Mouse (Mus musculus) ES-Bruce4 (cell line): Measurements from ENCODE around the gene Trmo. TPM values are rescaled to one million over a fixed set of nuclear protein-coding genes. Genes with fewer than 3 reads are reported as not detected.
A peak's percentile ranks its signal among the peaks of the same experiment; 100 is the strongest.

Source experiments
- H3K27ac ChIP-seq: 2 replicates; pipeline ENCODE4 v1.5.1; 2012; ENCODE audit warnings: low read length, inconsistent platforms; ENCODE audit not compliant: insufficient read depth
- H3K27me3 ChIP-seq: 2 replicates; pipeline ENCODE4 v1.6.1; 2012; ENCODE audit warnings: mild to moderate bottlenecking, low read length, inconsistent platforms; ENCODE audit not compliant: control insufficient read depth, poor library complexity, insufficient read depth, severe bottlenecking
- H3K36me3 ChIP-seq: 2 replicates; pipeline ENCODE4 v1.6.1; 2012; ENCODE audit warnings: inconsistent platforms, mild to moderate bottlenecking, low read length, moderate library complexity; ENCODE audit not compliant: control insufficient read depth, poor library complexity, insufficient read depth, severe bottlenecking
- H3K4me1 ChIP-seq: one replicate; pipeline ENCODE4 v1.8.1; 2011; ENCODE audit warnings: low read length; ENCODE audit not compliant: control insufficient read depth, insufficient read depth
- H3K4me3 ChIP-seq: 2 replicates; pipeline ENCODE4 v1.5.1; 2011; ENCODE audit warnings: low read depth, mild to moderate bottlenecking, low read length
- H3K9ac ChIP-seq: 2 replicates; pipeline ENCODE4 v1.6.1; 2012; ENCODE audit warnings: low read depth, mild to moderate bottlenecking, inconsistent platforms; ENCODE audit not compliant: poor library complexity, severe bottlenecking
- H3K9me3 ChIP-seq: replicated peaks from 2 replicates; pipeline ENCODE4 v1.6.1; 2012; ENCODE audit warnings: mild to moderate bottlenecking, low read length, inconsistent platforms; ENCODE audit not compliant: control insufficient read depth, poor library complexity, insufficient read depth, severe bottlenecking
- CTCF ChIP-seq: IDR thresholded peaks from one replicate; pipeline ENCODE4 v1.8.1; 2011; ENCODE audit warnings: low read depth, low read length
- EP300 ChIP-seq: IDR thresholded peaks from 2 replicates; pipeline ENCODE4 v1.6.1; 2011; ENCODE audit warnings: low read depth, low read length; ENCODE audit not compliant: insufficient read depth
- POLR2A ChIP-seq: IDR thresholded peaks from one replicate; pipeline ENCODE4 v1.8.1; 2011; ENCODE audit warnings: low read length; ENCODE audit not compliant: insufficient read depth
- polyA plus RNA-seq: library from polyadenylated mRNA; stranded (reverse); fragments of >200 nt; gene quantifications from 2 replicates; pipeline ENCODE4 v1.2.4, GENCODE M21; 2011; ENCODE audit warnings: low read depth; ENCODE audit not compliant: missing spikeins, insufficient read depth, insufficient read length

Trmo gene
- polyA plus RNA-seq, 1 experiment: 10.1 TPM

- no peaks in the 10 kb centered on the region for H3K27me3 ChIP-seq
- no peak overlapping the region for H3K9ac ChIP-seq
- H3K9me3 ChIP-seq: no peaks in the 10 kb centered on the region
- no peaks in the 10 kb centered on the region for H3K4me1 ChIP-seq
- no peak for TF ChIP-seq CTCF
- TF ChIP-seq EP300: no peak
- no peak for TF ChIP-seq POLR2A
- no peak overlapping the region for H3K27ac ChIP-seq
- no peak overlapping the region for H3K4me3 ChIP-seq
- H3K36me3 ChIP-seq: no peaks in the 10 kb centered on the region
Observed at GRCm38 (mm10) chr4:46398839-46399238, 9.6 kb upstream of the Trmo start.

- Histone ChIP-seq H3K27ac (no peak overlapping the region), H3K9me3 (no peaks in the 10 kb centered on the region)
Observed at GRCm38 (mm10) chr4:46395736-46396135, 6.5 kb upstream of the Trmo start.

GRCm38 (mm10) chr4:46394388-46394787, 5.2 kb upstream of the Trmo start:
- H3K9ac ChIP-seq: no peak overlapping the region
- no peak overlapping the region for H3K27ac ChIP-seq
- no peaks in the 10 kb centered on the region for H3K9me3 ChIP-seq
- H3K27me3 ChIP-seq: no peaks in the 10 kb centered on the region
- H3K36me3 ChIP-seq: no peaks in the 10 kb centered on the region
- H3K4me1 ChIP-seq: no peaks in the 10 kb centered on the region
- no peak overlapping the region for H3K4me3 ChIP-seq
- TF ChIP-seq CTCF: no peak
- no peak for TF ChIP-seq POLR2A
- no peak for TF ChIP-seq EP300

More at GRCm38 (mm10) chr4:46395736-46396135, 6.5 kb upstream of the Trmo start:
- no peaks in the 10 kb centered on the region for H3K36me3 ChIP-seq
- no peak overlapping the region for H3K9ac ChIP-seq
- TF ChIP-seq CTCF (no peak), POLR2A (no peak), EP300 (no peak)
- H3K4me1 ChIP-seq: no peaks in the 10 kb centered on the region
- H3K4me3 ChIP-seq: no peak overlapping the region
- H3K27me3 ChIP-seq: no peaks in the 10 kb centered on the region

- TF ChIP-seq CTCF: peak; percentile 64
- TF ChIP-seq POLR2A: no peak
- TF ChIP-seq EP300: no peak
- no peaks in the 10 kb centered on the region for H3K4me1 ChIP-seq
- H3K27me3 ChIP-seq: no peaks in the 10 kb centered on the region
- H3K36me3 ChIP-seq: peaks cover 11% of the 10 kb centered on the region
- peak overlapping the region; percentile 89 for H3K9ac ChIP-seq
- H3K27ac ChIP-seq: no peak overlapping the region
- H3K9me3 ChIP-seq: no peaks in the 10 kb centered on the region
- H3K4me3 ChIP-seq: no peak overlapping the region
Observed at GRCm38 (mm10) chr4:46390390-46390970, 1.2 kb upstream of the Trmo start.

GRCm38 (mm10) chr4:46389612-46390341, 540 bp upstream of the Trmo start:
- Histone ChIP-seq H3K27me3 (no peaks in the 10 kb centered on the region), H3K27ac (peak overlapping the region; percentile 75), H3K4me1 (no peaks in the 10 kb centered on the region), H3K9me3 (no peaks in the 10 kb centered on the region), H3K4me3 (peak overlapping the region; percentile 87), H3K9ac (peak overlapping the region; percentile 89), H3K36me3 (peaks cover 11% of the 10 kb centered on the region)
- no peak for TF ChIP-seq CTCF
- no peak for TF ChIP-seq POLR2A
- no peak for TF ChIP-seq EP300

GRCm38 (mm10) chr4:46388556-46388955, 681 bp downstream of the Trmo start:
- H3K9me3 ChIP-seq: no peaks in the 10 kb centered on the region
- peak overlapping the region; percentile 27; the same call in 1 of the 2 replicates for H3K4me3 ChIP-seq
- H3K27me3 ChIP-seq: no peaks in the 10 kb centered on the region
- H3K36me3 ChIP-seq: peaks cover 17% of the 10 kb centered on the region
- TF ChIP-seq POLR2A (no peak), EP300 (no peak), CTCF (no peak)
- H3K9ac ChIP-seq: peak overlapping the region; percentile 72
- no peak overlapping the region for H3K27ac ChIP-seq
- H3K4me1 ChIP-seq: no peaks in the 10 kb centered on the region
